Mouse (Mus musculus): ENCODE measurements at regions not wholly inside any gene's neighbourhood (a gene's known extent, or its start where the extent isn't known, plus 50 kb on each side); places are given as distances from the start of the nearest gene placed in this dataset.
A peak's percentile ranks its signal among the peaks of the same experiment; 100 is the strongest.

DNA sequence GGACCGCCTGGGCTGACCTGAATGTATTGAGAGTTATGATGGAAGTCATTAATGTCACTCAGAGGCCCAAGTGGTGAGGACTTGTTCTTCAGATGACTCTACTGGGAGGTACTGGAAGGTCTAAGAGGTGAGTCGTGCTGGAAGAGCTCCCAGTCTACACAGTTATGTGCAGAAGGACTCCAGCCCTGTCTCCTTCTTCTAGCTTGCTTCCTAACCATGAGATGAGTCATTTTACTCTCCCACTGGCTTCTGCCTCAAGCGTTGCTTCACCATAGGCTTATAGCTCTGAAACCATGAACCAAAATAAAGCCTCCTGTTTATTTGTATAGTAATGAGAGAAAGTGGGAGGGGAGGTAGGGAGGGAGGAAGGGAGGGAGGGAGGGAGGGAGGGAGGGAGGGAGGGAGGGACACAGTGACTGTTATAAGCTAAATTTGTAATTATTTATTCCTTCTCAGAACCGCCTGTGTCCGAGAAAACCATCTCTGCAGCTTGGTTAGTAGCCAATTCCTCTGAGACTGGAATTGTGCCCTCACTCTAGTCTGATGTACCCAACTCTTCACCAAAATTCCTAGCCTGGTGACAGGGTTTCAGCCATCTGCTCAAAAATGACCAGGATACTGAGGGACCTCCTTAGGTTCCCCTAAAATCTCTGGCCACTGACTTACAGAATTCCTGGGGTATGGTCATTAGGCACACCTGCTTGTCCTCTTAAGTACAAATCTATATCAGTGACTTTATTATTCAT, 211.6 kb upstream of the Atp2b1 start:
- no peak for DNase-seq (ENCODE audit: low read depth, low spot score)

DNA sequence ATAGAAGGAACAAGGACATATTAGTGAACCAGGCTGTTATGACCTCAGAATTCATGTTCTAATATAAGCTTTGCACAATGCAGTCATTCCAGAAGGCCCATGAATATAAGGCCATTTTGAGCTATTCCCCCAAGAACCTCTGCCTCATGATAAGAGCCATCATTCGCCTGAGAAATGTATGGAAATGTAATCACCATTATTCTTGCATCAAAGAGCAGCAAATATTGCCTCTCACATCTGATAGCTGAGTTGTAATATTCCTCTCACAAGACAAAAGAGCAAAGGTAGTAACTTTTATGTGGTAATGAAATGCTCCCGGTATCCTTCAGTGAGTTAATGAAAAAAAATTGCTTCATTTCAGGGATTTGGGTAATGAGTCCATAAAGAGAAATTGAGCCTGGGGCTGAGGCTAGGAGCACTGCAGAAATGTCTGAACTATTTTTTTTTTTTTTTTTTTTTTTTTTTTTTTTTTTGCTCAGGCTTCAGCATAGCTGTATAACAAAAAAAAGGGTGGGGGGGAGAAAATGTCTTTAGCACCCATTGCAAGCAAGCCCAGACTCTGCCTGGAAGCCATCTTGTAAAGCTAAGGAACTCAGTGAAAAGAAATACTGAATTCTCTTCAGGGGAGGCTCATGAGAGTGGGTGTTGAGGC, 210.4 kb upstream of the Atp2b1 start:
- DNase-seq (ENCODE audit: low read depth, low spot score): no peak

DNA sequence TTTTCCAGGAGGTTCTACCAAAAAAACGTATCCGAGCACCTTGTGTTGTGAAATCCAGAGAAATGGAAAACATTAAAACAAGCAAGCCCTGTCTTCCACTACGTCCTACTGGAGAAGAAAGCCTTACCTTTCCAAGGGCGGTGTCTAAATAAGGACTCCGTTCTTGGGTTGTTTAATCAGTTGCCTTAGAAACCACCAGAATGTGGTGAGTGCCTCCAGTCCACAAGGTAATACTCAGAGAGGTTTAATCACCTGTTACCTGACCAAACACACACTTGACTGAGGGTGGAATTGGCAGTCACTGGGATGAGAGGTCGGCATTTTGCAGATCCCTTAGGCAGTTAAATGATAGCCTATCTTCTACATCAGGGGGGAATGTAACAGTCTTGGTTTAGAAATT, 209.6 kb upstream of the Atp2b1 start:
- no peak for DNase-seq (ENCODE audit: low read depth, low spot score)

DNA sequence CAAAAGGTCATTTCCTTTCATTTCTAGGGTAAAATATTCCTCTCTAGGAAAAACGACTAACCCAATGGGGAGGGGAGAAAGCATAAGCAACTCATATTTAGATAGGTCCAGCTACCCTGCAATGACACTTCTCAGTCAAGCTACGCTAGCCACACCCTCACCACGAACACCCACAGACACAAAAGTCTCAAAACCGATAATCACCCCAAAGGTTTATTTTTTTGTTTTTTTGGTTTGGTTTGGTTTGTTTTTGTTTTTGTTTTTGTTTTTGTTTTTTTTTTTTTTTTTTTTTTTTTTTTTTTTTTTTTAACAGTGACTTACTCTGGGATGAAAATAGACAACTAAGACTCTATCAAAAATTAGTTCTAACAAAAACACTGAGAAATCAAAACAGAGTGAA, 196.3 kb upstream of the Atp2b1 start:
- DNase-seq (ENCODE audit: low read depth, low spot score): no peak

DNA sequence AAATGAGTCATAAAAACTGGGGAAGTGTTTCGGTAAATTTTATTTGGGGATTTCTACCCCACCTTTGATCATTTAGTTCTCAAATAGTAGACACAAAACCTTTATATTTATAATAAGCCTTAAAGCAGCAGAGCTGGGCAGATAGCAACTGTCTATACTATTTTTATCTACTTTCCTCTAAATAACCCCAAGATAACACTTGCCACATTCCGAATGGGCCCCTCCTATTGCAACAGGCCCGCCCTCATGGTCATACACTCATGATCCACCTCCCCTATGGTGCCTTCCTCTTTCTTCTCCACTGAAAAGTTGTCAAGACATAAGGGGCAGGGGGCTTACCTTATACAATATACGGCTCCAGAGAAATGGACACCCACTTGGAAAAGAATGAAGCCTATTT, 195.5 kb upstream of the Atp2b1 start:
- DNase-seq (ENCODE audit: low read depth, low spot score): no peak

DNA sequence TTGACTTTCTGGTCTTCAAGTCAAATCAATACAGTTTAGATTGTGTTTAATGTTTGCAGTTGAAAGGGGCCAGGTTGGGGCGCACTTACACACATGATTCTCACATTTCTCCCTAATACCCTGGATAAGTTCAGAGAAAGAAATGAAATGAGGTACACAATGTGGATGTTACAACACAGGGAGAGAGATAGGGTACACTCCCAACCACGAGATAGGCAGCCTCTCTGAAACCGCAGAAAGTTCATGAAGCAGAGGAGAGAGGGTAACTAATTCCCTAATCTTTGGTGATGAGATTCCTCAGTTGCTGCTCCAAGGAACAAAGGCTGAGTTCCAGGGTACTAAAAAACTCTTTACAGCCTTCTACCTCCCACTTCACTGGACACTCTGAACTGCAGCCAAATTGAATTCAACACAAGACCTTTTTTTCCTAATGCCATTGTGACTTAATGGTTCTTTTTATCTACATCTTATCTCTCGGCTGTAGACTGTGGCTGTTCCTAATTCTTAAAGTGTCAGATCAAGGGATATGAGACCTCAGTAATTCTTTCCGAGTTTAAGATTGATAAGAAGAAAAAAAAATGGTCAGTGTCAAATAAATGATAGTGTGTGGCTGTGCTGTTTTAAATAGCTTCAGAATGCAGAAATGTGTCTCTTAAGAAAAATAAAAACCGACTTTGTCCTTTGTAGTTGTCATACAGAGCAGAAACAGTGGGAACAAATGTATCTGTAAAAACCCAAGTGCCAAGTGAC, 193.8 kb upstream of the Atp2b1 start:
- DNase-seq (ENCODE audit: low read depth, low spot score): no peak

DNA sequence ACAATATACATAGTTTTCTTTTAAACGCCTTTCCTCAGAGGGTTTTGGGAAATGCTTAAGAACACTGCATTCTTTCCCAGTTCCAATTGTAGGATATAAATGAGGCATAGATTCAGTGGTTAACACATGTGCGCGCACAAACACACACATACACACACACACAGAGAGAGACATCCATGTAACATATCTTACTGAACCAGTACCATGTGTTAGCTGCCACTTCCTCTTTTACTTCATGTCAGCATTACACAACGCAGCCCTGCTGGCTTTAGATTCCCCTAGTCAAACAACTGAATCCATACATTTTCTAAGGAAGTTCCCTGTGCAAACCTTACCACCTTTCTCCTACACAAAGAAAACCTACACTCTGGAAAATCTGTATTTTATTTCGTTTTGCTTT, 189.1 kb upstream of the Atp2b1 start:
- DNase-seq (ENCODE audit: low read depth, low spot score): no peak

DNA sequence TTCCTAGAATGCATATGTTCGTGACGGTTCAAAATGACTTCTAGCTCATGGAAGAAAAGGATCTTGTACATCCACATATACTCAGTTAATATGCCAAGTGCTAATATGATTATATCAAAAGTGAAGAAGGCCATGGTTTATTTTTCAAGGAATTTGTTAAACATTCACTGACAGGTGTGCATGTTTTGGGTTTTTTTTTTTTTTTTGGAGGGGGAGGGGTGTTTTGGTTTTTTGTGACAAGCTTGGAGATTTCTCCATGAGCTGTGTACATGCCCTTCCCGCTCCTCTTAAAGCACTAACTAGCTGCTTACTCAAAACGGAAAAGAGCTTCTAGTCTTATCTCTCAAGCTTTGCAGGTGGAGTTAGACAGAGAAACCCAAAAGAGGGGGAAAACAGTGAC, 187.1 kb upstream of the Atp2b1 start:
- DNase-seq (ENCODE audit: low read depth, low spot score): no peak

DNA sequence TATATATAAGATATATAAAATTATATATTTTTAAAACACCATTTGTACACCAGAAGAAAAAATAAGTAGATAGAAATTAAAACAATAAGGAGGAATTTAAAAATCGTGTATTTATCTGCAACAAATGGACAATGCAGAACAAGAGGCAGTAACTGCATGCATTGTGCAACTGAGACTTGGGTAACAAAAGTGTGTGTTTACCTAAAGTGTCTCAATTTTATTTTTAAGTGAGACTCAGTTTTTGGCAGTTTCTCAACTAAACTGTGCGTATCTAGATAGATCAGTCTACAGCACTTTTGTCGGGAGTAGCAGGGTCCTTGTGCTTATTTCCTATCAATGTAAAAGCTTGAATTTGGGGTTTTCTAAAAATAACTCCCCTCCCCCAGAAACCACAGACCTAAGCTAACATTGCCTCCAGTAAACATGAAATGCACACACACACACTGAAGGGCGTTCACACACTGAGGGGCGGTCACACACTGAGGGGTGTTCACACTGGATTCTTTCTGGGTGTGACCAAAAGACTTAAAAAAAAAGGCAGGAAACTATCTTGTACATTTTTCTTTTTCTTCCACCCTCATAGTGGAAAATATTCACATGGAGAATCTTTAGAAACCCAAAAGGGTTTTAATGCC, 185.7 kb upstream of the Atp2b1 start:
- no peak for DNase-seq (ENCODE audit: low read depth, low spot score)

DNA sequence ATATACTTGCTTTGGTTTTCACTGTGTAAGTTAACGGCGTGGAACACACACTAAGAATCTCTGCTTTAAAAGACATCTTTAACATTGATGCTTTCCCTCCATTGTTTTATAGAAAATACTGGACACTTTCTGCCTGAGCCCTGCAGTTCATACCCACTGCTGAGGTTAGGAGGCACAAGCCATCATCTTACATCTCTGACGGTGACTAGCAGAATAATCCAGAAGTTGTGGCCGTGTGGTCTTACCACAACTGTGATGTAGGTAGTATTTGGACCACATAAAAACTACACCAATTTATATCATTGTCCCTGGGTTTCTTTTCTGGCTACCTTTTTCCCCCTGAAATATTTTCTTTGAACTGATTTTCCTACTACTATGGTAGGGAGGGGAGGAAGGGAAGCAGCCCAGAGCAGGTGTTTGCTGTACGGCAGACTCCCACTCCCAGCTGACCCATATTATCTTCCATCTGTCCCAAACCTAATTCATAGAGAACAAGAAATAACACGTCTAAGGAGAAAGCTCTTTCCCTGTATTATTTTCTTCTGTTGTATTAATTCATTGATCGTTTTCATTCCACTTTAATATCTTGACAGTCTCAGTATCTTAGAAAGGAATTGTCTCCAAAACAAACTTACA, 180.1 kb upstream of the Atp2b1 start:
- no peak for DNase-seq (ENCODE audit: low read depth, low spot score)

DNA sequence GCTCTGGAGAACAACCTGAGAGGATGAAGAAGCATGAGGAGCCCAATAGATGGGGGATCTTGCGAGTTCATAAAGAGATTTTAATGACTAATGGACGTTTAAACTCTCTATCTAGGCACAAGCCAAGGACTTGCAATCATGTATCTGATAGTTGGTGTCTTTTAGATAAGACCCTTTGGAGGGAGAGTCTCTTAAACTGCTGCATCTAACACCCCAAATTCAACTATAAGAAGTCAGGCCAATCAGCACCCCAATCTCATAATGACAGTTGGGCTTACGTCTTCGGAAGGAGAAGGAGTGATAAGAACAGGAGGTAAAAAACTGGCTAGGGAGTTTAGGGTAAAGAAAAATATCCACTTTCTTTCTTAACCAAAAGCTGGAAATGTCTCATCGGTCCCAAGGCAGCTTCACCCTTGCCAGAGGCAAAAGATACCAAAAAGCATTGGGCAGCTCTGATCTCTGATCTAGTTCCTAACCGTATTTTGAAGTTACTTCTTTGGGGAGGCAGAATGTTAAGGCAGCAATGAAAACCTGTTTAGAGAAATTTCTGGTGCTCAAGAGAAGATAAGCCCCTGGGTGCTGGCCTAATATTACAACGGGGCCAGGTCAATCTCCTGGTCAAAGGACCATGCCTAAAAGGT, 173.6 kb upstream of the Atp2b1 start:
- DNase-seq (ENCODE audit: low read depth, low spot score): no peak

DNA sequence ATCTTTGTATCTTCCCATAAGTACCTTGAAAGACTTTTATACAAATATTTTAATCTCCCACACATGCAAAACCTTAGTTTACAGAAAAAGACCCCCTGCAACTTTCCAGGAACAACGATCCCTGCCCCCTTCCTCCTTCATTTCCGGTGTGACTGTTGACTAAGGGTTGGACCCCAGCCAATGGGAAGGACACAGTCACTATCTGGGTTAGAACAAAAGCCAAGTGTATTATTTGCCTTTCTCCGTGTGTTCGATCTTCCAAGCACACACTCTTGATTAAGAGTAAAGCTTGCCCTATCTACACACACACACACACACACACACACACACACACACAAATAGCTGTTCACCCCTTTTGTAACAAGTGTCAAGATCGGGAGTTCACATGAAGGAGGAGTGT, 172.8 kb upstream of the Atp2b1 start:
- DNase-seq (ENCODE audit: low read depth, low spot score): no peak

DNA sequence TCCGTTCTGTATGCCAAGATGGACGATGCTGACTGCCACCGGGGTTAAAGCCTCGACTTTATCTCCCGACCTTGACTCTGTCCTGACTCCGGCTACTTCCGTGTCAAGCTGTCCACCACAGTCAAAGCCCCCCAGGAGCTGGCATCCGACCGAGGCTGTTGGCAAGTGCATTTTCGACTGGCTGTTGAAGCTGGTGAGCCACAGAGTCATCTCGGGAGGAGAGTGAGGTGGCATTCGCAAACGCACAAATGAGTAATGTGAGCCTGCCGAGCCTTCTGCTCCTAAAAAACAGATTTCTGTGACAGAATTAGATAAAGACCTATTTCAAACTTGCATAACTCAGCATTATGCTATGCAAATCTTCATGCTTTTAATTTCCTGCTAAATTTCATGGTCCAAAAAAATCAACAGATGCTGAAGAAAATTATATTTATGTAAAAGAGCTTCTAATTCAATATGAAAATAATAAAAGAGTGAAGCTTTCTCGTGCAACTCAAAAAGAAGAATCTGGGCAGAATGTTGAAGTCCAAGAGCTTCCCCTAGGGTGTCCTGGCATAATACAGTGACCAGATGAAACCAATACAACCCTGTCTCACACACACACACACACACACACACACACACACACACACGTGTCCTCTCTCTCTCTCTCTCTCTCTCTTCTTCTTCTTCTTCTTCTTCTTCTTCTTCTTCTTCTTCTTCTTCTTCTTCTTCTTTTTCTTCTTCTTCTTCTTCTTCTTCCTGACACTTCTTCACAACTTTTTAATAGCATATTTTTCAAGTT, 171.2 kb upstream of the Atp2b1 start:
- DNase-seq (ENCODE audit: low read depth, low spot score): no peak

DNA sequence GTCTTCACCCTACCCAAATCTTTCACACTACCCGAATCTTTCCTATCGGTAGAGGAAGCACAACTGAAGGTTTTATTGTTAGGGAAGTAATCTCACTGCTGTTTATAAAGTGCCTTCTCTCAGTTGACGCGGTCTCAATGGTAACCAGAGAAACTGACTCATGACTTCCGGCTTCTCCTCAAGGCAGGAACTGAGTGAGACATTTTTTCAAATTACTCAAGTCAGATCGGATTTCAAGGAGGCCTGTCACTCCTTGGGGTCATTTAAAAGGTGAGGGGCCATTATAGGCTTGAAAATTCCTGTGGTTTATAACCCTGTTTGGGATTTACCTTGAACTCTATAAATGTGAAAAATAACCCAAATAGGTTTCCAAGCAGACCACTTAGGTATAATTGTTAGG, 170.0 kb upstream of the Atp2b1 start:
- DNase-seq (ENCODE audit: low read depth, low spot score): no peak

DNA sequence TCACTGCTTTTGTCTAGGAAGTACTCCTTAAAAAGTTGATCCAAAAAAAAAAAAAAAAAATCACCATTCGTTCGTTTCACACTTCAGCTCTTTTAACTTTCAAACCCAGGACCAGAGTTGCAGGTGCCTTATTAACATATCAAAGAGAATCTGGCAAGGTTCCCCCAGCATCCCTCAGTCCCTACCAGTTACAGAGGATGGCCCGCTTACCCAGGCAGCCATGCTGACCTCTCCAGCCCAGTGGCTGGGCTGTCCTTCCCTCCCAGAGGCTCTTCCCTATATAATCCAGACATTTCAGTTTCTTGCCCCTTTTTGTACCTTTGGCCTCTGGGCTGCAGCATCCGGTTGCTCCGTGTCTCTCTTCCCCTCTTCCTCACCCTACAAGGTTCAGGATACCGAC, 169.5 kb upstream of the Atp2b1 start:
- DNase-seq (ENCODE audit: low read depth, low spot score): no peak

DNA sequence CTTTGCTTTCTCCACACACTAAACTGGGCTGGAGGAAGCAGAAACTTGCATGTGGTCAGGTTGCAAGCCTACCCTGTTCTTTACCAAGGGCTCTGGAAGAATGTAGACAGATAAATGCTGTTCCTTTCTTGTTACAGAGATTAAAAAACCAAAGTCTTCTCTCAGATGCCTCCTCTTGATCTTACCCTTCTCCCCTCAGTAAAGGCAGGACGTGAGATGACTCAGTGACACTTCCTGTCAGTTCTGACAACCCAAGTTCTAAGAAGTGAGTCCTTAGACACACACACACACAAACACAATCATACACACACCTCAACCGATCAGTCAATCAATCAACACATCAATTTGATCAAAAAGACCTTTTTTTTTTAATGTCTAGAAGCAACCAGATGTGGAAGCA, 168.8 kb upstream of the Atp2b1 start:
- DNase-seq (ENCODE audit: low read depth, low spot score): no peak

DNA sequence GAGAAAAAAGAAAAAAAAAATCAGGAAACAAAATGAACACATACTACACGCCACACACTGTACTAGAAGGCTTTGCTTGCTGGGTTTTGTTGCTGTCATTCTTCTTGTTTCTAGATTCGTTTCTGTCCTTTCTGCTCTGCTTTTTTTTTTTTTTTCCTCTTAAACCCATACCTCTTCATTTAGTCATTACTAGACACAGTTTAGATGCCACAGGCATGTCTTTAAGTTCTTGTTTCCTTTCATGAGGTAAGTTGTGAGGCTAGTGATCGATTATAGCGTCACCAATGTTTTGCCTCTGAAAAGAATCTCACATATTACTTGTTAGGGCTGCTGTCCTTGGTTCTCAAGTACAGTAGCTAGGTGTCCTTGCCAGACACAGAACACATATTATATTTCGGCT, 168.3 kb upstream of the Atp2b1 start:
- no peak for DNase-seq (ENCODE audit: low read depth, low spot score)

DNA sequence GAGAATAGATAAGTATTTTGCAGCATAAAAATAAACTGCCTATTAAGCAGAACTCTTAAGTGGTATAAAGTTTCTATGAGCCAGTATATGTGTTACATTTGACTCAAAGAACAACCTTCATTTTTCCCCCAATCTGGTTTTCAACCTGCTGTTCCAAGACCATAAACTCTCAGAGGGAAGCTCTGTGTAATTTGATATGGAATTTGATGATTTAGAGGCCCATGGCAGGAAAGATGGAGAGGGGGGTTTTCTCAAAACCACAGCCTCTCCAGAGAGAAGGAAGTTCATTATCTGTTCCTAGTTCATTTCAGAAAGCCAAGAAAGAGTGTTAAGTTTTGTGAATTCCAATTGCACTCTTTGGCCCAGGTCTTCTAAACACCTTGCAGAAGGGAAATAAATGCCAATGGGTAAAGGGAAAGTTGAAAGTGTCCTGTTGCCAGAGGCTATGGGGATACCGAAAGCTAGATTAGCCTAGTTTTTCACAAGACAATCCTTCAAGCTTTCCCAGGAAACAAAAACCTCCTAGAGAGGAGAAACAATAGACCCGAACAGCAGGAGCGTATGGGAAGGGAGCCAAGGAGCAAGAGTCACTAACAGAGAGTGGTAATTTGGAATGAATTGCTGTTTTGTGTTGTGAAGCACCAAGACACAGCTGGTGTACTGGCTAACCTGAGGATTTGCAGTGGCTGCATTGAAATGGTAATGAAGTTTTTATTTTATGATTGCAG, 165.2 kb upstream of the Atp2b1 start:
- peak; percentile 26 for DNase-seq (ENCODE audit: low read depth, low spot score)

DNA sequence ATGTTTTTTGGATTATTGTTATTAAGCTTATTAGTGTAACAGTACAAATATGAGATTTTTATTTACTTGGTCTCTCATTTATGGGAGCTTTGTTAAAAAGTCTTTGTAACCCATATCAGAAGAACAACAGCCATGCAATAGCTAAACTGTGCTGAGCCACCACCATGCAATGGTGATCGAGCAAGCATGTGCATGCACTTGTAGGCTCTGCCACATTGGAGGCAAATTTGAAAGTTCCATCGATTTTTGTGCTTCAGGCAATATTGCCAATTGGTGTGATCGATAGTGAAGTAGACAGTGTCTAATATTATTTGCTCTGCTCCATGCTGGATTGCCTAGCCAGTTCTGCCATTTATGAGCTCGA, 164.6 kb upstream of the Atp2b1 start:
- DNase-seq (ENCODE audit: low read depth, low spot score): no peak
